Mouse (Mus musculus) naive thymus-derived CD4-positive, alpha-beta T cell, adult 5 months (primary cell): ENCODE results near the gene Abraxas1. TPM values are rescaled to one million over a fixed set of nuclear protein-coding genes. Genes with fewer than 3 reads are reported as not detected.

ENCODE experiments used
- polyA plus RNA-seq: library from polyadenylated mRNA; unstranded; fragments of 100-300 nt; shearing (Covaris generic); gene quantifications from one replicate; pipeline ENCODE4 v1.2.1, GENCODE M21; 2017

Abraxas1 gene
- 25.6 TPM for polyA plus RNA-seq

GRCm38 (mm10) chr5:100820483-100821184, at the start of gene Abraxas1:
Gene Abraxas1, minus strand, starts transcription at chr5:100820965.

GRCm38 (mm10) chr5:100845485-100845847, 24.7 kb upstream of the Abraxas1 start, which contains the start of gene Gpat3:
Gene Gpat3, plus strand, starts transcription at chr5:100845713.

GRCm38 (mm10) chr5:100798165-100798860, 22.5 kb downstream of the Abraxas1 start, which contains the start of the genes Helq and Mrps18c:
Gene Helq, minus strand, starts transcription at chr5:100798598.
Gene Mrps18c, plus strand, starts transcription at chr5:100798627.

Other genes with a start within 250 kb of the Abraxas1 start
- 0.40 TPM for gene Plac8, start 248.7 kb downstream of the Abraxas1 start, polyA plus RNA-seq
- gene Coq2, start 145.8 kb downstream of the Abraxas1 start, polyA plus RNA-seq = 40.1 TPM
- 0.15 TPM for gene Hpse, start 101.2 kb downstream of the Abraxas1 start, polyA plus RNA-seq
- 18.7 TPM for gene Helq, start 22.4 kb downstream of the Abraxas1 start, polyA plus RNA-seq
- gene Mrps18c, start 22.3 kb downstream of the Abraxas1 start, polyA plus RNA-seq = 89.8 TPM
- 4.7 TPM for gene Gpat3, start 24.7 kb upstream of the Abraxas1 start, polyA plus RNA-seq